ENCODE assay signal across 11 mouse cellular contexts in the genomic region with DNA sequence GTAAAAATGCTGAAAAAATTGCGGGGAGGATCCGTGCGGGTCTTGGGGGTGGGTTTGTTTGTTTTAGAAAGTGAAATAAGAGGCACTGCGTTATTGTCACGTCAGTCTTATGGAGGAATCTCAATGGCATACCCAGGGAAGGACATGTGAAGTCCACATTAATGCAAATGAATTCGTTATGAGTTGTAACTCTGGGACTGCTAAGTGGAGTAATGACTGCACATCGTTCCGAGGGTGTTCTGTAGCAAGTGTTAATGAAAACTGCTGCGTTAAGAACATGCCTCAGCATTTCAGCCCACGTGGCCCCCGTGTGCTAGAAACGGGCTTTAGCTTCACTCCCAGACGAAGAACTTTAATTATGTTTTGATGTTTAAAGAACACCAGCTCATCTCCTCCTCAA. TPM values are rescaled to one million over a fixed set of nuclear protein-coding genes. Genes with fewer than 3 reads are reported as not detected.
DNase-seq lines count a peak whose midpoint lies in the region; ATAC-seq and TF ChIP-seq lines count a peak whose summit lies in the region.
"Had no signal": no experiment of that assay in that cellular context is flagged by ENCODE, and none has a peak within 500 bp of the region (broad histone marks: within the 10 kb centered on the region; RNA-seq: fewer than 3 reads in every experiment).

No protein-coding gene starts in this region.

- peak; percentile 43 for DNase-seq in NIH3T3 (ENCODE audit: low read depth)
- no peak for DNase-seq in left cerebral cortex, postnatal 10 days (ENCODE audit: extremely low spot score in 1 of 2, low spot score in 2 of 2)
- no peak for DNase-seq in heart, postnatal 36 days
- DNase-seq in cerebellum, adult 11 months, result no peak
- DNase-seq: kidney, adult 8-10 months; thymus, postnatal 14 days had no signal

- TF ChIP-seq CTCF in C2C12 (IDR thresholded peaks at IDR 0.05; ENCODE audit: control insufficient read depth, insufficient read depth, insufficient read length), result no peak

- H3K4me1 ChIP-seq in forebrain, embryonic 16.5 days (replicated peaks; ENCODE audit: control insufficient read depth, insufficient read depth, low read length), result peaks cover 61% of the 10 kb centered on the region
- peaks cover 89% of the 10 kb centered on the region for H3K4me1 ChIP-seq in midbrain, embryonic 12.5 days

- no peak overlapping the region for H3K4me3 ChIP-seq in C2C12 (ENCODE audit: insufficient read depth, poor library complexity, severe bottlenecking)
- peak overlapping the region; percentile 16; the same call in 1 of the 2 replicates for H3K4me3 ChIP-seq in forebrain, embryonic 16.5 days (replicated peaks; ENCODE audit: low read length)
- H3K4me3 ChIP-seq in midbrain, embryonic 12.5 days, result 0 out of 2 replicates have a peak overlapping the region, but pooled peaks have one; percentile 86
- H3K4me3 ChIP-seq: heart, embryonic 12.5 days had no signal

- H3K79me2 ChIP-seq in C2C12 (ENCODE audit: control insufficient read depth, insufficient read depth), result peaks cover 86% of the 10 kb centered on the region

- peak; percentile 57 for ATAC-seq in forebrain, embryonic 16.5 days
- ATAC-seq in midbrain, embryonic 12.5 days (ENCODE audit: low FRiP score, low read depth), result no peak
- ATAC-seq: lung, postnatal 0 days had no signal

- H3K79me3 ChIP-seq in C2C12 (ENCODE audit: low read depth), result peaks cover 36% of the 10 kb centered on the region

- intact Hi-C loops in left cerebral cortex, postnatal 10 days (cut with DNase I), result no loop called here
- intact Hi-C loops in heart, postnatal 36 days (cut with DNase I), result no loop called here

- H3K9ac ChIP-seq in forebrain, embryonic 16.5 days (replicated peaks; ENCODE audit: low read depth, low read length), result no peak overlapping the region
- H3K9ac ChIP-seq in midbrain, embryonic 12.5 days (replicated peaks), result peak overlapping the region; percentile 41; the same call in 1 of the 2 replicates

- no peaks in the 10 kb centered on the region for H3K27me3 ChIP-seq in C2C12 (ENCODE audit: control insufficient read depth, insufficient read depth, insufficient read length)
- no peaks in the 10 kb centered on the region for H3K27me3 ChIP-seq in forebrain, embryonic 16.5 days (replicated peaks; ENCODE audit: control insufficient read depth, insufficient read depth, low read length)
- H3K27me3 ChIP-seq in midbrain, embryonic 12.5 days, result no peaks in the 10 kb centered on the region
- H3K27me3 ChIP-seq: heart, embryonic 12.5 days had no signal

- 5% methylated on average over 13 of the region's 13 CpGs for WGBS in forebrain, embryonic 16.5 days
- 33% methylated on average over 13 of the region's 13 CpGs for WGBS in midbrain, embryonic 12.5 days

- H3K9me3 ChIP-seq in forebrain, embryonic 16.5 days (ENCODE audit: control insufficient read depth, low read length), result no peaks in the 10 kb centered on the region
- H3K9me3 ChIP-seq in midbrain, embryonic 12.5 days, result no peaks in the 10 kb centered on the region
- H3K9me3 ChIP-seq: heart, embryonic 12.5 days had no signal

- H3K27ac ChIP-seq in forebrain, embryonic 16.5 days (ENCODE audit: low read length), result no peak overlapping the region
- H3K27ac ChIP-seq in midbrain, embryonic 12.5 days (replicated peaks), result peak overlapping the region; percentile 75

- H3K4me2 ChIP-seq in forebrain, embryonic 16.5 days (ENCODE audit: low read length), result peak overlapping the region; percentile 38
- H3K4me2 ChIP-seq in midbrain, embryonic 12.5 days (replicated peaks), result peak overlapping the region; percentile 86

- peaks cover 21% of the 10 kb centered on the region for H3K36me3 ChIP-seq in C2C12 (ENCODE audit: control insufficient read depth, insufficient read depth)
- no peaks in the 10 kb centered on the region for H3K36me3 ChIP-seq in forebrain, embryonic 16.5 days (ENCODE audit: control insufficient read depth, insufficient read depth)
- H3K36me3 ChIP-seq in midbrain, embryonic 12.5 days, result 0 out of 2 replicates have a peak, but pooled peaks cover 3% of the 10 kb centered on the region

- peak overlapping the region; percentile 52 for H3ac ChIP-seq in C2C12 (ENCODE audit: control insufficient read depth, insufficient read length, low read depth)

TF ChIP-seq in C2C12, 6 proteins besides CTCF, POLR2A, EP300 and RAD21:
- TF ChIP-seq MAX (IDR thresholded peaks at IDR 0.05) (no peak), FOSL1 (IDR thresholded peaks at IDR 0.05; ENCODE audit: insufficient read depth, low read length, poor library complexity, severe bottlenecking) (no peak), USF1 (IDR thresholded peaks at IDR 0.05; ENCODE audit: low read depth) (no peak), CEBPB (IDR thresholded peaks at IDR 0.05; ENCODE audit: low read depth) (no peak), MYOD1 (IDR thresholded peaks at IDR 0.05; ENCODE audit: control insufficient read depth, insufficient read length, low read depth) (no peak), MYOG (IDR thresholded peaks at IDR 0.05; ENCODE audit: control insufficient read depth, extremely low read depth, insufficient read length) (no peak)

RNA-seq across cellular contexts. Expression of a gene that starts 8.4 kb away (rescaled TPM):
- 10.3 TPM for polyA plus RNA-seq in C2C12 (2012; fragmentation: generic; extraction: Trizol)
- polyA plus RNA-seq in forebrain, embryonic 16.5 days (2015; fragmentation: Nextera tagmentation; extraction: Ambion mirVana), result 26.5 and 58.7 TPM in 2 replicates
- 343 and 552 TPM in 2 replicates for polyA plus RNA-seq in midbrain, embryonic 12.5 days (2016; fragmentation: Nextera tagmentation; extraction: Ambion mirVana)
- 10 to 100 TPM in 1 of 2 experiments, 1 to 10 TPM in 1; 8.2 to 11.4 TPM for total RNA-seq in left cerebral cortex, postnatal 10 days (2021)
- 10 to 100 TPM; 11.9 to 17.9 TPM for total RNA-seq in heart, postnatal 36 days (2021)
